Mouse (Mus musculus) heart, embryonic 16.5 days (tissue): ENCODE measurements around the gene Supt6. TPM values are rescaled to one million over a fixed set of nuclear protein-coding genes. Genes with fewer than 3 reads are reported as not detected.

Experiments used
- ATAC-seq: fragments of 200-750 bp; cut with Nextera tagmentation; replicated peaks from 2 replicates; pipeline ENCODE4 v1.8.0; 2017; ENCODE audit warnings: moderate number of reproducible peaks; ENCODE audit not compliant: insufficient read depth, low FRiP score; ENCODE audit errors: extremely low read depth
- H3K27ac ChIP-seq: fragments of 300-500 bp; sonication (generic); 2 replicates; pipeline ENCODE4 v1.5.1; 2014; ENCODE audit warnings: mild to moderate bottlenecking, low read length, control low read depth, moderate library complexity
- H3K27me3 ChIP-seq: fragments of 300-500 bp; sonication (generic); 2 replicates; pipeline ENCODE4 v1.6.1; 2014; ENCODE audit warnings: low read length, mixed read lengths; ENCODE audit not compliant: control insufficient read depth, insufficient read depth
- H3K36me3 ChIP-seq: fragments of 300-500 bp; sonication (generic); 2 replicates; pipeline ENCODE4 v1.6.1; 2014; ENCODE audit not compliant: control insufficient read depth, insufficient read depth
- H3K4me1 ChIP-seq: fragments of 300-500 bp; sonication (generic); 2 replicates; pipeline ENCODE4 v1.6.1; 2014; ENCODE audit warnings: low read length, mixed read lengths; ENCODE audit not compliant: control insufficient read depth, insufficient read depth
- H3K4me2 ChIP-seq: fragments of 300-500 bp; sonication (generic); 2 replicates; pipeline ENCODE4 v1.6.1; 2014; ENCODE audit warnings: low read depth, mild to moderate bottlenecking, control low read depth, low read length
- H3K4me3 ChIP-seq: fragments of 300-500 bp; sonication (generic); 2 replicates; pipeline ENCODE4 v1.5.1; 2014; ENCODE audit warnings: mild to moderate bottlenecking, control low read depth, low read length
- H3K9ac ChIP-seq: fragments of 300-500 bp; sonication (generic); 2 replicates; pipeline ENCODE4 v1.6.1; 2014; ENCODE audit warnings: low read length, control low read depth
- H3K9me3 ChIP-seq: fragments of 300-500 bp; sonication (generic); replicated peaks from 2 replicates; pipeline ENCODE4 v1.6.1; 2016; ENCODE audit warnings: low read length; ENCODE audit not compliant: control insufficient read depth
- whole genome bisulfite sequencing: fragments of 180-500 bp; shearing (Covaris S2); extraction: QIAGEN DNeasy Blood & Tissue Kit; methylation state at CpG from one replicate; pipeline ENCODE4 v1.1.7; 2014; 5-methylcytosine and 5-hydroxymethylcytosine counted together
- polyA plus RNA-seq: library from polyadenylated mRNA; unstranded; fragments of >200 nt; fragmentation: Nextera tagmentation; extraction: Ambion mirVana; gene quantifications from 2 replicates; pipeline ENCODE4 v1.2.1, GENCODE M21; 2015

Supt6 gene
- polyA plus RNA-seq, 1 experiment from 2014 or later = 16.3 TPM

GRCm38 (mm10) chr11:78245261-78245626 is 543 bp downstream of the Supt6 start:
- H3K4me1 ChIP-seq = peaks cover 14% of the 10 kb centered on the region

DNA sequence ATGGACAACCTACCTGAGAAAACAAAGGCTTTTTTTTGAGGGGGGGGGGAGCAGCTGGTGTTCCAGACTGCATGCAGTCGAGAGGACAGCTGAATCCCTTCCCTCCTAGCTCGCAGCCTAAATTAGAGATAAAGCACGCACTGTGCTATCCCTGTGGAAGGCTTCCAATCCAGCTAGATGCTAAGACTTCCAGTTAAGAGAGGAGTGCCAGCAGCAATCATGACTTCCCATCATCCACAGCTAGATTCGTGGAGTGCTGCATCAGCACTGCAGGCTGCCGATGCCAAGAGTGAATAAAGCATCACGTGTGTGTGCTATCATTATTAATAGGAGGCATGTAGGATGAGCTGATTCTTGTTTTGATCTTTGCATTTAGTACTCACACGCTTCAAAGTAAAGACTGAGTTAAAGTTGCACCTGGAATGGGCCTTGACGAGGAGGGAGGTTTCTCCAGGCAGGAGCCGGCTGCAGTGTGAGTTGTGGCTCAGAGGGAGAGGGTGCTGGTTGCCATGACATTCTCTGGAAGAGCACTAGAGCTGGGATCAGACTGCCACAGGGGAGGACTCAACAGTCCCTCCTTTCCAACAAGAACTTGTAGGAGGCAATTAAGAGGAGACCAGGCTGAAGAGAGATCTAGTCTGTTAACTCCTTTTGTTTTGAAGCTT is 5.5 kb downstream of the Supt6 start:
- 67% methylated on average over 9 of the region's 9 CpGs for WGBS
- peaks cover 10% of the 10 kb centered on the region for H3K4me1 ChIP-seq
- H3K27me3 ChIP-seq = no peaks in the 10 kb centered on the region
- H3K4me2 ChIP-seq = no peak overlapping the region
- no peaks in the 10 kb centered on the region for H3K9me3 ChIP-seq
- H3K27ac ChIP-seq = 0 out of 2 replicates have a peak overlapping the region, but pooled peaks have one; percentile 18
- no peak for ATAC-seq
- no peak overlapping the region for H3K4me3 ChIP-seq
- H3K9ac ChIP-seq = no peak overlapping the region
- peaks cover 17% of the 10 kb centered on the region for H3K36me3 ChIP-seq

More at GRCm38 (mm10) chr11:78245261-78245626, 543 bp downstream of the Supt6 start:
- peaks cover 5% of the 10 kb centered on the region for H3K36me3 ChIP-seq
- peak overlapping the region; percentile 85 for H3K4me3 ChIP-seq
- H3K9ac ChIP-seq = peak overlapping the region; percentile 92
- H3K9me3 ChIP-seq = no peaks in the 10 kb centered on the region
- under 1% methylated on average over 19 of the region's 19 CpGs for WGBS
- H3K27ac ChIP-seq = peak overlapping the region; percentile 98
- H3K27me3 ChIP-seq = no peaks in the 10 kb centered on the region
- ATAC-seq = no peak
- H3K4me2 ChIP-seq = peak overlapping the region; percentile 94

DNA sequence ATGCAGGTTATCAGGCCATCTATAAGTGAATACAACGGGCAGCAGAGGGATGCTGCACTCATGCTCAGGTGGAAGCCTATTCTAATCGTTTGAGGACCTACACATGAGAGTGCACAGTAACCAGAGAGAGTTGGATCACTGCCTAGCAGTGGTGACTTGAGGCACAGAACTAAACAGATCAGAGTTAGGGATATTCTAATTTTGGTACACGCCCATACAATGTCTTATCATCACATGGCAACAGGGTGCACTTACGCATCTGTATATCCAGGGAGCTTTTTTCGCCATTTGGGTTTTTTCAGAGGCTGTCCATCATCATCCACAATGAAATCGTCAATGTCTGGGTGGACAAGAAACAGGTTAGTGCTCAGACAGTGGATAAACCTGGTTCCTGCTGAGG is 14.3 kb downstream of the Supt6 start:
- Histone ChIP-seq H3K9me3 (no peaks in the 10 kb centered on the region), H3K27ac (no peak overlapping the region), H3K36me3 (peaks cover 73% of the 10 kb centered on the region), H3K4me1 (no peaks in the 10 kb centered on the region), H3K4me3 (no peak overlapping the region), H3K9ac (no peak overlapping the region), H3K4me2 (no peak overlapping the region), H3K27me3 (no peaks in the 10 kb centered on the region)
- no peak for ATAC-seq
- 86% methylated on average over 6 of the region's 6 CpGs for WGBS

DNA sequence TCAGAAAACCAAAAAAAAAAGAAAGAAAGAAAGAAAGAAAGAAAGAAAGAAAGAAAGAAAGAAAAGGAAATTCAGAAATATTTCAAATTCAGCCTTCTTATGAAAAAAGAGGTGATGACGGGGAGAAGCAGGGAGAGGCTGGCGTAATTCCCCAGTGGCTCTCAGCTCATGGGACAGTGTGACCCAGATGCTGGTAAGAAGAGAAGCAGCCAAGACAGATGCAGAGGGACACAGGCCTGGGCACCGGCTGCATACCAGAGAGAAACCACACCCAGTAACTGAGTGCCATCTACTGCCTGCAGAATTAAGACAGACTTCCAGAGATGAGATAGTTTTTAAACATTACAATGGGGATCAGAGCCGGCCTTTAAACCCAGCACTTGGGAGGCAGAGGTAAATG is 22.2 kb downstream of the Supt6 start:
- 89% methylated on average over 4 of the region's 4 CpGs for WGBS
- H3K4me1 ChIP-seq = no peaks in the 10 kb centered on the region
- H3K4me3 ChIP-seq = no peak overlapping the region
- no peak for ATAC-seq
- H3K27ac ChIP-seq = no peak overlapping the region
- H3K4me2 ChIP-seq = no peak overlapping the region
- H3K36me3 ChIP-seq = peaks cover 79% of the 10 kb centered on the region
- no peaks in the 10 kb centered on the region for H3K27me3 ChIP-seq
- no peaks in the 10 kb centered on the region for H3K9me3 ChIP-seq
- no peak overlapping the region for H3K9ac ChIP-seq

- H3K9ac ChIP-seq = no peak overlapping the region
- 86% methylated on average over 11 of the region's 11 CpGs for WGBS
- H3K4me1 ChIP-seq = no peaks in the 10 kb centered on the region
- peaks cover 68% of the 10 kb centered on the region for H3K36me3 ChIP-seq
- H3K4me2 ChIP-seq = no peak overlapping the region
- H3K27me3 ChIP-seq = no peaks in the 10 kb centered on the region
- no peak overlapping the region for H3K27ac ChIP-seq
- no peak overlapping the region for H3K4me3 ChIP-seq
- no peaks in the 10 kb centered on the region for H3K9me3 ChIP-seq
- ATAC-seq = 0 out of 2 replicates have a peak, but pooled peaks have one; percentile 45
Measured at GRCm38 (mm10) chr11:78215709-78216317, 30.0 kb downstream of the Supt6 start.

DNA sequence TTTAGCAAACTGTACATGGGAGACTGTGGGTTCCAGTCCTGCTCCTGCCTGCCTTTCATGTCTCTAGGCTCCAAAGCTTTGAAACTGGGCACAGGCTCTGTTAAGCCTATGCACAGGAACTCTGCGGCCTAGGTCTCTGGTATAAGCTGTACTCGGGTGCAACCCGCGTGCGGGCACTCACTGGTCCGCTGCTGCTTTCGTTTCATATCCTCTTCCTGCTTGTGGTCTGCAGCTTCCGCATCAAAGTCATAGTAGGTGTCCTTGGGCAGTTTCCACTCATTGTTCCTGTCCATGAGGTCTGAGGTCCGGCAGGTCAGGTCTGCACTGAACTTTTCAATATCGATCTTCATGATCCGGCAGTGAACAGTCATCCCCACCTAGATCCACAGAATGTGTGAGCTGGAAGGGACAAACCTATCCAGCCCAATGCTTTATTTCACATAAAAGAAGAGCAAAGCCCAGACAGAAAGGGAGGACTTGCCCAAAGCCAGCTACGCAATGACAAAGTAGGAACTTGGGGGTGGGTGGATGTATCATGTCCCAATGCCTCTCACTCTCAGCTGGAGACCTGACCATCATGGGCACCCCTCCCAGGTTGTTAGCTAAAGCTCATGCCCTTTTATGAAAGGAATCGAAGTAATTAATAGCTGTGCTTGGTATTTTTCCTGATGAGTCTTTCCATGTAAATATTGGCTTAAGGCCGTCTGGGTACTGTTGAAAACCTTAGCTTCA is 32.5 kb downstream of the Supt6 start:
- H3K4me1 ChIP-seq = no peaks in the 10 kb centered on the region
- H3K4me3 ChIP-seq = no peak overlapping the region
- H3K27ac ChIP-seq = no peak overlapping the region
- no peak overlapping the region for H3K9ac ChIP-seq
- H3K36me3 ChIP-seq = peaks cover 73% of the 10 kb centered on the region
- no peaks in the 10 kb centered on the region for H3K27me3 ChIP-seq
- no peak overlapping the region for H3K4me2 ChIP-seq
- 89% methylated on average over 14 of the region's 14 CpGs for WGBS
- H3K9me3 ChIP-seq = no peaks in the 10 kb centered on the region
- ATAC-seq = no peak

GRCm38 (mm10) chr11:78211513-78211912 is 34.3 kb downstream of the Supt6 start:
- Histone ChIP-seq H3K9me3 (no peaks in the 10 kb centered on the region), H3K4me1 (no peaks in the 10 kb centered on the region), H3K36me3 (peaks cover 75% of the 10 kb centered on the region), H3K4me2 (no peak overlapping the region), H3K9ac (no peak overlapping the region), H3K27me3 (no peaks in the 10 kb centered on the region), H3K27ac (no peak overlapping the region), H3K4me3 (no peak overlapping the region)
- ATAC-seq = no peak
- WGBS = 92% methylated on average over 5 of the region's 5 CpGs

GRCm38 (mm10) chr11:78210615-78211014 is 35.2 kb downstream of the Supt6 start:
- peaks cover 75% of the 10 kb centered on the region for H3K36me3 ChIP-seq
- no peaks in the 10 kb centered on the region for H3K27me3 ChIP-seq
- WGBS = 69% methylated on average over 7 of the region's 7 CpGs
- no peaks in the 10 kb centered on the region for H3K9me3 ChIP-seq
- H3K4me1 ChIP-seq = no peaks in the 10 kb centered on the region
- ATAC-seq = no peak
- H3K4me3 ChIP-seq = no peak overlapping the region
- no peak overlapping the region for H3K9ac ChIP-seq
- H3K4me2 ChIP-seq = no peak overlapping the region
- H3K27ac ChIP-seq = no peak overlapping the region

GRCm38 (mm10) chr11:78209886-78210285 is 35.9 kb downstream of the Supt6 start:
- ATAC-seq = no peak
- H3K9ac ChIP-seq = no peak overlapping the region
- H3K27ac ChIP-seq = no peak overlapping the region
- WGBS = 86% methylated on average over 6 of the region's 6 CpGs
- no peaks in the 10 kb centered on the region for H3K4me1 ChIP-seq
- no peaks in the 10 kb centered on the region for H3K9me3 ChIP-seq
- H3K27me3 ChIP-seq = no peaks in the 10 kb centered on the region
- no peak overlapping the region for H3K4me2 ChIP-seq
- no peak overlapping the region for H3K4me3 ChIP-seq
- H3K36me3 ChIP-seq = peaks cover 76% of the 10 kb centered on the region
